Mouse (Mus musculus) limb, embryonic 13.5 days (tissue): ENCODE data around the gene Stub1. TPM values are rescaled to one million over a fixed set of nuclear protein-coding genes. Genes with fewer than 3 reads are reported as not detected.

Experiments
- ATAC-seq: fragments of 200-750 bp; cut with Nextera tagmentation; 2 replicates; pipeline ENCODE4 v1.8.0; 2017; ENCODE audit warnings: low read depth, moderate number of reproducible peaks, moderate TSS enrichment; ENCODE audit not compliant: low FRiP score
- H3K27ac ChIP-seq: fragments of 300-500 bp; sonication (generic); 2 replicates; pipeline ENCODE4 v1.5.1; 2015; ENCODE audit warnings: inconsistent platforms, mild to moderate bottlenecking, moderate library complexity
- H3K27me3 ChIP-seq: fragments of 300-500 bp; sonication (generic); 2 replicates; pipeline ENCODE4 v1.6.1; 2015; ENCODE audit warnings: mild to moderate bottlenecking, inconsistent platforms
- H3K36me3 ChIP-seq: fragments of 300-500 bp; sonication (generic); 2 replicates; pipeline ENCODE4 v1.6.1; 2015; ENCODE audit warnings: inconsistent platforms, mild to moderate bottlenecking, moderate library complexity
- H3K4me1 ChIP-seq: fragments of 300-500 bp; sonication (generic); 2 replicates; pipeline ENCODE4 v1.6.1; 2015; ENCODE audit warnings: inconsistent platforms
- H3K4me2 ChIP-seq: fragments of 300-500 bp; sonication (generic); replicated peaks from 2 replicates; pipeline ENCODE4 v1.6.1; 2015; ENCODE audit warnings: inconsistent platforms, mild to moderate bottlenecking, moderate library complexity
- H3K4me3 ChIP-seq: fragments of 300-500 bp; sonication (generic); 2 replicates; pipeline ENCODE4 v1.5.1; 2015; ENCODE audit warnings: moderate library complexity, mild to moderate bottlenecking, inconsistent platforms
- H3K9ac ChIP-seq: fragments of 300-500 bp; sonication (generic); 2 replicates; pipeline ENCODE4 v1.6.1; 2015; ENCODE audit warnings: mild to moderate bottlenecking, inconsistent platforms
- H3K9me3 ChIP-seq: fragments of 300-500 bp; sonication (generic); 2 replicates; pipeline ENCODE4 v1.6.1; 2016; ENCODE audit warnings: inconsistent platforms
- WGBS: fragments of 180-500 bp; shearing (Covaris S2); methylation state at CpG from one replicate; pipeline ENCODE4 v1.1.7; 2015; 5-methylcytosine and 5-hydroxymethylcytosine counted together
- polyA plus RNA-seq: library from polyadenylated mRNA; unstranded; fragments of >200 nt; fragmentation: Nextera tagmentation; extraction: Ambion mirVana; gene quantifications from 2 replicates; pipeline ENCODE4 v1.2.1, GENCODE M21; 2015

Stub1 gene
- polyA plus RNA-seq, 1 experiment from 2014 or later, result 366 TPM

- ATAC-seq, result no peak
- no peaks in the 10 kb centered on the region for H3K9me3 ChIP-seq
- no peak overlapping the region for H3K4me2 ChIP-seq
- no peaks in the 10 kb centered on the region for H3K36me3 ChIP-seq
- no peaks in the 10 kb centered on the region for H3K27me3 ChIP-seq
- H3K4me1 ChIP-seq, result peaks cover 22% of the 10 kb centered on the region
- 84% methylated on average over 3 of the region's 3 CpGs for WGBS
- no peak overlapping the region for H3K9ac ChIP-seq
- H3K4me3 ChIP-seq, result no peak overlapping the region
- no peak overlapping the region for H3K27ac ChIP-seq
These were observed 33.0 kb upstream of the Stub1 start for GRCm38 (mm10) chr17:25866172-25866571.

- WGBS, result 91% methylated on average over 11 of the region's 11 CpGs
- no peaks in the 10 kb centered on the region for H3K36me3 ChIP-seq
- H3K27me3 ChIP-seq, result no peaks in the 10 kb centered on the region
- no peak overlapping the region for H3K4me3 ChIP-seq
- no peak overlapping the region for H3K27ac ChIP-seq
- ATAC-seq, result no peak
- peaks cover 30% of the 10 kb centered on the region for H3K4me1 ChIP-seq
- no peak overlapping the region for H3K4me2 ChIP-seq
- no peak overlapping the region for H3K9ac ChIP-seq
- no peaks in the 10 kb centered on the region for H3K9me3 ChIP-seq
These were observed 32.1 kb upstream of the Stub1 start for GRCm38 (mm10) chr17:25865288-25865687.

- no peak overlapping the region for H3K4me3 ChIP-seq
- no peaks in the 10 kb centered on the region for H3K36me3 ChIP-seq
- H3K4me2 ChIP-seq, result no peak overlapping the region
- ATAC-seq, result no peak
- no peak overlapping the region for H3K27ac ChIP-seq
- WGBS, result 90% methylated on average over 14 of the region's 14 CpGs
- H3K4me1 ChIP-seq, result peaks cover 33% of the 10 kb centered on the region
- no peaks in the 10 kb centered on the region for H3K27me3 ChIP-seq
- H3K9ac ChIP-seq, result peak overlapping the region; percentile 3; the same call in 1 of the 2 replicates
- no peaks in the 10 kb centered on the region for H3K9me3 ChIP-seq
These were observed 31.1 kb upstream of the Stub1 start for GRCm38 (mm10) chr17:25864311-25864710.

- 83% methylated on average over 6 of the region's 6 CpGs for WGBS
- no peak overlapping the region for H3K27ac ChIP-seq
- H3K4me2 ChIP-seq, result no peak overlapping the region
These were observed 30.5 kb upstream of the Stub1 start for GRCm38 (mm10) chr17:25863681-25864080.

DNA sequence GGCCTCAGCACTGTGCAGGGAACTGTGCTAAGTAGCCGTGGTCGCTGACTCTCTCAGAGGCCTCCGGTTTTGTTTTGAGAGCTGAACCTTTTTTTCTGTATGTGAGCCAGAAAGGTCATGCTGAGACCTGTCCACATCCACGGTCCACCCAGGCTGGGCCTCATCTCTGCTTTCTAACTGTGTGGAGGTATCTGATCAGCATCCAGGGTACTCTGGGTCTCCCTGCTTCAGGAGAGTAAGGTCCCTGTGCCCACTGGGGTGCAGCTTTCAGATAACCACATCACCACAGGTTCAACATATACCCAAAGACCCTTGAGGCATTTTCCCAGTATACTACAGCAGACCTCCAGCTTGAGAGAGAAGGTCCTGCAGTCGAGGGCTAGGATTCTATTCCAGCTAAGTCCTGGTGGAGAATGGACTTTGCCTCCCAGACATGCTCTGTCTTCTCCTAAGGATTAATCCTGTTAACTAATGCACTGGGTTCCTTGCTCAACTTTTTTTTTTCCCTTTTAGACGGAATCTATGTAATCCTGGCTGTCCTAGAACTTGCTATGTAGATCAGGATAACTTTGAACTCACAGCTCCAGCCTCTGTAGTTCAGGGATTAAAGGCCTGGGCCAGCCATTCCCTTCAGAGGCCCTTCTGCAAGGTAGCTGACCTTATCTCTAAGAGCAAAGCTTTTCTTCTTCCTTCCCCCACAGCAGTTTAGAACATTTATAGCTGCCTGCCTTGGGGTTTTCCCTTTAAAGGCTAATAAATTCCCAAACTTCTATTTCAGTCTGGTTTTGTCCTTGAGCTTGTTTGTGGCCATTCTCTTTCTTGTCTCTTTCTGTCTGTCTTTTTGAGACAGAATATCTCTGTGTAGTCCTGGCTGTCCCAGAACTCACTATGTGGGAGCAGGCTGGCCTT lies 28.8 kb upstream of the Stub1 start:
- Histone ChIP-seq H3K27ac (peak overlapping the region; percentile 83), H3K4me2 (peak overlapping the region; percentile 91), H3K9ac (peak overlapping the region; percentile 87), H3K4me3 (peak overlapping the region; percentile 72), H3K9me3 (no peaks in the 10 kb centered on the region), H3K27me3 (no peaks in the 10 kb centered on the region), H3K4me1 (peaks cover 18% of the 10 kb centered on the region), H3K36me3 (peaks cover 5% of the 10 kb centered on the region)
- no peak for ATAC-seq
- WGBS, result 9% methylated on average over 6 of the region's 6 CpGs

More at GRCm38 (mm10) chr17:25863681-25864080, 30.5 kb upstream of the Stub1 start:
- peaks cover 29% of the 10 kb centered on the region for H3K4me1 ChIP-seq
- H3K36me3 ChIP-seq, result peaks cover 2% of the 10 kb centered on the region; the same call in 1 of the 2 replicates
- no peak for ATAC-seq
- no peak overlapping the region for H3K9ac ChIP-seq
- H3K4me3 ChIP-seq, result no peak overlapping the region
- no peaks in the 10 kb centered on the region for H3K9me3 ChIP-seq
- H3K27me3 ChIP-seq, result no peaks in the 10 kb centered on the region

- Histone ChIP-seq H3K4me3 (peak within 1 kb of the TSS; percentile 72), H3K4me2 (peak within 1 kb of the TSS; percentile 91), H3K27ac (peak within 1 kb of the TSS; percentile 83), H3K36me3 (peaks cover 7% of the 10 kb centered on the region), H3K4me1 (peaks cover 18% of the 10 kb centered on the region), H3K9me3 (no peaks in the 10 kb centered on the region), H3K27me3 (no peaks in the 10 kb centered on the region), H3K9ac (peak within 1 kb of the TSS; percentile 87)
- WGBS, result 3% methylated on average over 65 of the region's 65 CpGs
- peak; percentile 92 for ATAC-seq
These were observed 27.9 kb upstream of the Stub1 start, which contains the start of gene Wdr90 for GRCm38 (mm10) chr17:25860832-25861703. TSS of gene Wdr90 (minus strand) at chr17:25861501.

DNA sequence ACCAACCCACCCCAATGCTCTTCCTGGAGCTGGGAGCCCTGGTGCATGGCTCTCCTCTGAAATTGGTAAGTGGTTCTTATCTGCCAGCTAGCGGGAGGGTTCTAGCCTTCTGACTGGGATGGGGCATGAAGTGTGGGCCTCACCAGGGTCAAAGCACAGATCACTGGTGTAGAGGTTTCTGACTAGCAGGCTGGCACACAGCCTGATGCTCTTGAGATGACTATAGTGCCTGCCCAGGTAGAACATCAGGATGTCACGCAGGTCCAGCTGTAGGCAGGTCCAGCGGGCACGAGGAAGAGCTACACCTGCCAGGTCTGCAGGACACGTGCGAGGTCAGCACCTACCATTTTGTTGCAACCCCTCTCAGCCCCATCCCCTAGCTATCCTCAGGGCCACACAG lies 27.0 kb upstream of the Stub1 start:
- H3K4me3 ChIP-seq, result peak overlapping the region; percentile 72
- ATAC-seq, result no peak
- H3K36me3 ChIP-seq, result peaks cover 11% of the 10 kb centered on the region
- no peaks in the 10 kb centered on the region for H3K27me3 ChIP-seq
- H3K4me2 ChIP-seq, result peak overlapping the region; percentile 91
- no peaks in the 10 kb centered on the region for H3K9me3 ChIP-seq
- H3K4me1 ChIP-seq, result peaks cover 18% of the 10 kb centered on the region
- no peak overlapping the region for H3K27ac ChIP-seq
- H3K9ac ChIP-seq, result peak overlapping the region; percentile 87
- WGBS, result 89% methylated on average over 6 of the region's 6 CpGs

DNA sequence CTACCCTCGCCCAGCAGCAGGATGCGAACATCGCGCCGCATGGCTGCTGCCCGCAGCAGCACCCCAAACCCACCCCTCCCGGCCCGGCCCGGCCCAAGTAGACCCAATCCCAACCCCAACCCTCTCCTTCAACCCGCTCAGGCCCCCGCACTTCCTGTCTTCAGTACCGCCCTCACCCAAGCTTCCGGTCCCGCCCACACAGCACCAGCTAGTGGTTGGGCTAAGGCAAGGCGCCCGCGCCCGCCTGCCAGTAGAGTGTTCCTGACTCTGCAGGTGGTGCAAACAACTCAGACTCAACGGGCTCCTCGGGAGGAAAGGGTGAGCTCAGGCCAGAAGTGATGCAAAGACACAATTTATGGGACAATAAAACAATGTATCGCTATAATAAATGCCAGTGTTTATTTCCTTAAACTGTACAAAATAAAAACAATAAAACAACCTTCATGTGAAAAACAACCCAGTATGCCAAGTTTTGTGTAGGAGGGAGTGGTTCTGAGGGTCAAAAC lies 11.2 kb upstream of the Stub1 start, which contains the start of gene Rhot2:
TSS of gene Rhot2 (minus strand) at position 456 of the 506 bp plus-strand sequence.
- peak; percentile 93 for ATAC-seq
- Histone ChIP-seq H3K36me3 (peaks cover 79% of the 10 kb centered on the region), H3K4me2 (peak within 1 kb of the TSS; percentile 91)

GRCm38 (mm10) chr17:25843636-25844395 lies 10.6 kb upstream of the Stub1 start:
- 3% methylated on average over 38 of the region's 38 CpGs for WGBS
- no peak for ATAC-seq
- Histone ChIP-seq H3K4me3 (peak overlapping the region; percentile 84), H3K27me3 (no peaks in the 10 kb centered on the region), H3K27ac (peak overlapping the region; percentile 80), H3K9me3 (no peaks in the 10 kb centered on the region), H3K4me1 (peaks cover 19% of the 10 kb centered on the region), H3K9ac (peak overlapping the region; percentile 92), H3K4me2 (peak overlapping the region; percentile 91), H3K36me3 (peaks cover 79% of the 10 kb centered on the region)

More for the DNA sequence above, 11.2 kb upstream of the Stub1 start, which contains the start of gene Rhot2:
- H3K4me3 ChIP-seq, result peak within 1 kb of the TSS; percentile 84
- H3K9me3 ChIP-seq, result no peaks in the 10 kb centered on the region
- H3K9ac ChIP-seq, result peak within 1 kb of the TSS; percentile 92
- H3K27ac ChIP-seq, result peak within 1 kb of the TSS; percentile 80
- no peaks in the 10 kb centered on the region for H3K27me3 ChIP-seq
- H3K4me1 ChIP-seq, result peaks cover 19% of the 10 kb centered on the region
- under 1% methylated on average over 19 of the region's 21 CpGs for WGBS

- no peak overlapping the region for H3K27ac ChIP-seq
- peak overlapping the region; percentile 91 for H3K4me2 ChIP-seq
- peaks cover 77% of the 10 kb centered on the region for H3K36me3 ChIP-seq
- H3K27me3 ChIP-seq, result no peaks in the 10 kb centered on the region
- no peak for ATAC-seq
- peak overlapping the region; percentile 84 for H3K4me3 ChIP-seq
- peak overlapping the region; percentile 92 for H3K9ac ChIP-seq
- peaks cover 19% of the 10 kb centered on the region for H3K4me1 ChIP-seq
- no peaks in the 10 kb centered on the region for H3K9me3 ChIP-seq
- WGBS, result 88% methylated on average over 4 of the region's 4 CpGs
These were observed 9.9 kb upstream of the Stub1 start for GRCm38 (mm10) chr17:25843122-25843521.

DNA sequence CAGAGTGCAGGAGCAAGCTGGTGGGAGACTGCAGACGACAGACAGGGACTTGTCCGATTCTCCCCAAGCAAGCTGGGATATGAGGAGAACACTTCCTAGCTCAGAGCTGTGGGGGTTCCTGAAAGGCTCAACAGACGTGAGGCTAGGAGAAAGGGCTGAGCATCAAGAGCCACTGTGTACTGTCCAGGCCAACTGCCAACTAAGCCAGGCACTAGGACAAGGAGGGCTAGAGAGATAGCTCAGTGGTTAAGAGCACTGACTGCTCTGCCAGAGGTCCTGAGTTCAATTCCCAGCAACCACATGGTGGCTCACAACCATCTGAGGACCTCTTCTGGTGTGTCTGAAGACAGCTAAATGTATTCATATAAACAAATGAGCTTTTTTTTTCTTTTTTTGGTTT lies 9.3 kb upstream of the Stub1 start:
- no peak for ATAC-seq
- peaks cover 77% of the 10 kb centered on the region for H3K36me3 ChIP-seq
- WGBS, result 84% methylated on average over 3 of the region's 3 CpGs
- H3K27ac ChIP-seq, result no peak overlapping the region
- H3K9me3 ChIP-seq, result no peaks in the 10 kb centered on the region
- no peaks in the 10 kb centered on the region for H3K27me3 ChIP-seq
- no peak overlapping the region for H3K9ac ChIP-seq
- peaks cover 22% of the 10 kb centered on the region for H3K4me1 ChIP-seq
- H3K4me3 ChIP-seq, result no peak overlapping the region
- peak overlapping the region; percentile 91; the same call in 1 of the 2 replicates for H3K4me2 ChIP-seq
